Mouse (Mus musculus) midbrain, embryonic 10.5 days (tissue): ENCODE measurements around the gene Pzp. TPM values are rescaled to one million over a fixed set of nuclear protein-coding genes. Genes with fewer than 3 reads are reported as not detected.

Experiments used
- DNase-seq: peaks from one replicate; pipeline ENCODE4 v3.0.0-alpha.2; 2017; ENCODE audit warnings: low spot score
- H3K27ac ChIP-seq: fragments of 300-500 bp; sonication (generic); replicated peaks from 2 replicates; pipeline ENCODE4 v1.5.1; 2016; ENCODE audit warnings: mild to moderate bottlenecking
- H3K27me3 ChIP-seq: fragments of 300-500 bp; sonication (generic); 2 replicates; pipeline ENCODE4 v1.6.1; 2016; ENCODE audit warnings: low read depth, mild to moderate bottlenecking; ENCODE audit not compliant: poor library complexity, severe bottlenecking
- H3K36me3 ChIP-seq: fragments of 300-500 bp; sonication (generic); 2 replicates; pipeline ENCODE4 v1.6.1; 2016; ENCODE audit warnings: mild to moderate bottlenecking, moderate library complexity
- H3K4me1 ChIP-seq: fragments of 300-500 bp; sonication (generic); 2 replicates; pipeline ENCODE4 v1.6.1; 2016
- H3K4me3 ChIP-seq: fragments of 300-500 bp; sonication (generic); 2 replicates; pipeline ENCODE4 v1.5.1; 2016; ENCODE audit warnings: mild to moderate bottlenecking, moderate library complexity
- H3K9me3 ChIP-seq: fragments of 300-500 bp; sonication (generic); replicated peaks from 2 replicates; pipeline ENCODE4 v1.6.1; 2016; ENCODE audit warnings: mild to moderate bottlenecking
- WGBS: fragments of 180-500 bp; shearing (Covaris S2); methylation state at CpG from one replicate; pipeline ENCODE4 v1.1.7; 2016; 5-methylcytosine and 5-hydroxymethylcytosine counted together
- polyA plus RNA-seq: library from polyadenylated mRNA; unstranded; fragments of >200 nt; fragmentation: Nextera tagmentation; extraction: Ambion mirVana; gene quantifications from 2 replicates; pipeline ENCODE4 v1.2.1, GENCODE M21; 2016

The Pzp gene
- polyA plus RNA-seq, result not detected in 2 replicates

GRCm38 (mm10) chr6:128526601-128527000, at the start of gene Pzp:
Pzp (minus strand) TSS chr6:128526720.
- Histone ChIP-seq H3K4me3 (no peak within 1 kb of the TSS), H3K9me3 (no peaks in the 10 kb centered on the region), H3K27ac (no peak within 1 kb of the TSS), H3K36me3 (no peaks in the 10 kb centered on the region), H3K27me3 (no peaks in the 10 kb centered on the region), H3K4me1 (no peaks in the 10 kb centered on the region)
- 84% methylated on average over 4 of the region's 4 CpGs for WGBS
- no peak for DNase-seq

GRCm38 (mm10) chr6:128566589-128566988, 40.1 kb upstream of the Pzp start:
- Histone ChIP-seq H3K27ac (no peak overlapping the region), H3K27me3 (no peaks in the 10 kb centered on the region), H3K36me3 (no peaks in the 10 kb centered on the region), H3K4me3 (no peak overlapping the region), H3K9me3 (no peaks in the 10 kb centered on the region), H3K4me1 (no peaks in the 10 kb centered on the region)
- 95% methylated on average over 11 of the region's 11 CpGs for WGBS
- DNase-seq, result no peak

- Histone ChIP-seq H3K36me3 (no peaks in the 10 kb centered on the region), H3K9me3 (no peaks in the 10 kb centered on the region), H3K4me1 (no peaks in the 10 kb centered on the region), H3K4me3 (no peak overlapping the region), H3K27ac (no peak overlapping the region), H3K27me3 (no peaks in the 10 kb centered on the region)
- 93% methylated on average over 7 of the region's 7 CpGs for WGBS
- DNase-seq, result no peak
These were observed 27.5 kb upstream of the Pzp start for GRCm38 (mm10) chr6:128554049-128554448.

- no peak overlapping the region for H3K4me3 ChIP-seq
- DNase-seq, result no peak
- whole genome bisulfite sequencing, result 87% methylated on average over 15 of the region's 15 CpGs
- no peak overlapping the region for H3K27ac ChIP-seq
- no peaks in the 10 kb centered on the region for H3K9me3 ChIP-seq
- no peaks in the 10 kb centered on the region for H3K4me1 ChIP-seq
- H3K36me3 ChIP-seq, result no peaks in the 10 kb centered on the region
- no peaks in the 10 kb centered on the region for H3K27me3 ChIP-seq
These were observed 23.2 kb upstream of the Pzp start for GRCm38 (mm10) chr6:128549463-128550452.

- WGBS, result 90% methylated on average over 10 of the region's 10 CpGs
- H3K27me3 ChIP-seq, result no peaks in the 10 kb centered on the region
- no peaks in the 10 kb centered on the region for H3K9me3 ChIP-seq
- no peak overlapping the region for H3K27ac ChIP-seq
- DNase-seq, result no peak
- no peaks in the 10 kb centered on the region for H3K4me1 ChIP-seq
- no peaks in the 10 kb centered on the region for H3K36me3 ChIP-seq
- no peak overlapping the region for H3K4me3 ChIP-seq
These were observed 22.0 kb upstream of the Pzp start for GRCm38 (mm10) chr6:128548532-128548931.

GRCm38 (mm10) chr6:128545402-128545801, 18.9 kb upstream of the Pzp start:
- no peak overlapping the region for H3K4me3 ChIP-seq
- no peaks in the 10 kb centered on the region for H3K36me3 ChIP-seq
- H3K9me3 ChIP-seq, result no peaks in the 10 kb centered on the region
- H3K27me3 ChIP-seq, result no peaks in the 10 kb centered on the region
- H3K4me1 ChIP-seq, result no peaks in the 10 kb centered on the region
- WGBS, result 84% methylated on average over 4 of the region's 4 CpGs
- H3K27ac ChIP-seq, result no peak overlapping the region
- no peak for DNase-seq

GRCm38 (mm10) chr6:128543226-128543625, 16.7 kb upstream of the Pzp start:
- Histone ChIP-seq H3K27ac (no peak overlapping the region), H3K36me3 (no peaks in the 10 kb centered on the region), H3K9me3 (no peaks in the 10 kb centered on the region), H3K27me3 (no peaks in the 10 kb centered on the region), H3K4me1 (no peaks in the 10 kb centered on the region), H3K4me3 (no peak overlapping the region)
- 86% methylated on average over 13 of the region's 13 CpGs for WGBS
- DNase-seq, result no peak

GRCm38 (mm10) chr6:128535250-128535649, 8.7 kb upstream of the Pzp start:
- no peaks in the 10 kb centered on the region for H3K36me3 ChIP-seq
- H3K27ac ChIP-seq, result no peak overlapping the region
- no peaks in the 10 kb centered on the region for H3K9me3 ChIP-seq
- H3K4me1 ChIP-seq, result no peaks in the 10 kb centered on the region
- WGBS, result 92% methylated on average over 2 of the region's 2 CpGs
- no peak for DNase-seq
- H3K27me3 ChIP-seq, result no peaks in the 10 kb centered on the region
- no peak overlapping the region for H3K4me3 ChIP-seq

- 92% methylated on average over 6 of the region's 6 CpGs for WGBS
- no peak for DNase-seq
These were observed 6.8 kb upstream of the Pzp start for GRCm38 (mm10) chr6:128533296-128533695.

GRCm38 (mm10) chr6:128532701-128533100, 6.2 kb upstream of the Pzp start:
- Histone ChIP-seq H3K4me1 (no peaks in the 10 kb centered on the region), H3K27me3 (no peaks in the 10 kb centered on the region), H3K27ac (no peak overlapping the region), H3K9me3 (no peaks in the 10 kb centered on the region), H3K36me3 (no peaks in the 10 kb centered on the region), H3K4me3 (no peak overlapping the region)
- 90% methylated on average over 9 of the region's 9 CpGs for WGBS
- no peak for DNase-seq

More at GRCm38 (mm10) chr6:128533296-128533695, 6.8 kb upstream of the Pzp start:
- no peaks in the 10 kb centered on the region for H3K27me3 ChIP-seq
- no peaks in the 10 kb centered on the region for H3K36me3 ChIP-seq
- H3K4me3 ChIP-seq, result no peak overlapping the region
- no peak overlapping the region for H3K27ac ChIP-seq
- H3K9me3 ChIP-seq, result no peaks in the 10 kb centered on the region
- H3K4me1 ChIP-seq, result no peaks in the 10 kb centered on the region

- Histone ChIP-seq H3K27me3 (no peaks in the 10 kb centered on the region), H3K36me3 (no peaks in the 10 kb centered on the region), H3K4me1 (no peaks in the 10 kb centered on the region), H3K4me3 (no peak overlapping the region), H3K9me3 (no peaks in the 10 kb centered on the region), H3K27ac (no peak overlapping the region)
- DNase-seq, result no peak
- 78% methylated on average over 4 of the region's 4 CpGs for WGBS
These were observed 2.0 kb upstream of the Pzp start for GRCm38 (mm10) chr6:128528491-128528890.

GRCm38 (mm10) chr6:128527110-128527509, 590 bp upstream of the Pzp start:
- Histone ChIP-seq H3K4me1 (no peaks in the 10 kb centered on the region), H3K4me3 (no peak overlapping the region), H3K27ac (no peak overlapping the region), H3K27me3 (no peaks in the 10 kb centered on the region), H3K36me3 (no peaks in the 10 kb centered on the region), H3K9me3 (no peaks in the 10 kb centered on the region)
- 87% methylated on average over 1 of the region's 1 CpGs for WGBS
- DNase-seq, result no peak

- no peak for DNase-seq
- Histone ChIP-seq H3K27ac (no peak overlapping the region), H3K36me3 (no peaks in the 10 kb centered on the region), H3K9me3 (no peaks in the 10 kb centered on the region), H3K27me3 (no peaks in the 10 kb centered on the region), H3K4me3 (no peak overlapping the region), H3K4me1 (no peaks in the 10 kb centered on the region)
- WGBS, result 95% methylated on average over 4 of the region's 4 CpGs
These were observed 719 bp downstream of the Pzp start for GRCm38 (mm10) chr6:128525801-128526200.
